Mouse (Mus musculus) limb, embryonic 15.5 days (tissue): Measurements from ENCODE around the gene Gm7138. TPM values are rescaled to one million over a fixed set of nuclear protein-coding genes. Genes with fewer than 3 reads are reported as not detected.
"Not testable (repeated sequence)": the region's sequence is repeated elsewhere in the genome, so short reads cannot be mapped to it uniquely, and the experiment has no call there.

Experiments
- ATAC-seq: fragments of 200-750 bp; cut with Nextera tagmentation; 2 replicates; pipeline ENCODE4 v1.8.0; 2017; ENCODE audit warnings: low read depth, moderate TSS enrichment; ENCODE audit not compliant: insufficient number of reproducible peaks, low FRiP score, low TSS enrichment
- H3K27ac ChIP-seq: fragments of 300-500 bp; sonication (generic); 2 replicates; pipeline ENCODE4 v1.5.1; 2015; ENCODE audit warnings: moderate library complexity, mild to moderate bottlenecking, inconsistent platforms
- H3K27me3 ChIP-seq: fragments of 300-500 bp; sonication (generic); 2 replicates; pipeline ENCODE4 v1.6.1; 2015; ENCODE audit warnings: inconsistent platforms
- H3K36me3 ChIP-seq: fragments of 300-500 bp; sonication (generic); 2 replicates; pipeline ENCODE4 v1.6.1; 2015; ENCODE audit warnings: inconsistent platforms
- H3K4me1 ChIP-seq: fragments of 300-500 bp; sonication (generic); 2 replicates; pipeline ENCODE4 v1.6.1; 2015; ENCODE audit warnings: inconsistent platforms
- H3K4me2 ChIP-seq: fragments of 300-500 bp; sonication (generic); 2 replicates; pipeline ENCODE4 v1.6.1; 2015; ENCODE audit warnings: mild to moderate bottlenecking, inconsistent platforms
- H3K4me3 ChIP-seq: fragments of 300-500 bp; sonication (generic); 2 replicates; pipeline ENCODE4 v1.5.1; 2015; ENCODE audit warnings: mild to moderate bottlenecking, inconsistent platforms
- H3K9ac ChIP-seq: fragments of 300-500 bp; sonication (generic); 2 replicates; pipeline ENCODE4 v1.6.1; 2015; ENCODE audit warnings: inconsistent platforms
- H3K9me3 ChIP-seq: fragments of 300-500 bp; sonication (generic); 2 replicates; pipeline ENCODE4 v1.6.1; 2016; ENCODE audit warnings: inconsistent platforms
- WGBS: fragments of 180-500 bp; shearing (Covaris S2); methylation state at CpG from one replicate; pipeline ENCODE4 v1.1.7; 2015; 5-methylcytosine and 5-hydroxymethylcytosine counted together
- polyA plus RNA-seq: library from polyadenylated mRNA; unstranded; fragments of >200 nt; fragmentation: Nextera tagmentation; extraction: Ambion mirVana; gene quantifications from 2 replicates; pipeline ENCODE4 v1.2.1, GENCODE M21; 2015

The Gm7138 gene
- polyA plus RNA-seq, 1 experiment from 2014 or later = not detected

- not testable (repeated sequence) for H3K9me3 ChIP-seq, H3K4me3 ChIP-seq, H3K4me2 ChIP-seq, ATAC-seq, H3K27me3 ChIP-seq, H3K9ac ChIP-seq, H3K36me3 ChIP-seq, H3K27ac ChIP-seq, H3K4me1 ChIP-seq
- 33% methylated on average over 1 of the region's 1 CpGs for WGBS
Observed at GRCm38 (mm10) chr10:77787876-77788275, 11.1 kb upstream of the Gm7138 start, which contains the start of gene Gm7137. Gene Gm7137, minus strand, starts transcription at chr10:77788200.

GRCm38 (mm10) chr10:77783396-77783795 lies 6.7 kb upstream of the Gm7138 start:
- not testable (repeated sequence) for H3K9me3 ChIP-seq, H3K4me3 ChIP-seq, ATAC-seq, H3K4me2 ChIP-seq, H3K9ac ChIP-seq, H3K4me1 ChIP-seq, H3K27me3 ChIP-seq, H3K27ac ChIP-seq, H3K36me3 ChIP-seq
- WGBS = 95% methylated on average over 3 of the region's 3 CpGs

DNA sequence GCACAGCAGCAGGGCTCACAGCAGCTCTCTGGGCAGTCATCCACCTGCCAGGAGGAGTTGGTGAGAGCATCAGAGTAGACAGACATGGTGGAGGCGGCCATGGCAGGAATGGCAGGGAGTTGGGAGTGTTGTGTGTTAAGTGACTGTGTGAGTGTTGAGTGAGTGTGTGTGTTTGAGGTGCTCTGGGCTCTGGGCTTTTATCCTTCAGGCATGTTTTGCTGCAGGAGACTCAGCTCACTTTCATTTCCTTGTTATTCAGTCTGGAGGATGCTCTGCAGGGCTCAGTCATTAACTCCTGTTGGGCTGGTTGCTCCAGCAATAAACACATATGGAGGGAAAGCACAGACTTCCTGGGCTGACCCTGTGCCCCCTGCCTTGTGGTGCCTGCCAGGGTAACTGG lies 5.7 kb upstream of the Gm7138 start, which contains the start of gene Gm3250:
Gm3250 (minus strand) TSS at position 101 of the 400 bp plus-strand sequence.
- H3K9ac ChIP-seq, H3K4me1 ChIP-seq, H3K4me2 ChIP-seq, H3K9me3 ChIP-seq, H3K27ac ChIP-seq, H3K4me3 ChIP-seq, H3K27me3 ChIP-seq, H3K36me3 ChIP-seq, ATAC-seq: not testable (repeated sequence)
- WGBS = 83% methylated on average over 1 of the region's 1 CpGs

GRCm38 (mm10) chr10:77772142-77772541 lies 4.6 kb downstream of the Gm7138 start:
- H3K9ac ChIP-seq, H3K4me3 ChIP-seq, H3K4me2 ChIP-seq, H3K27ac ChIP-seq, H3K9me3 ChIP-seq, ATAC-seq, H3K27me3 ChIP-seq, H3K4me1 ChIP-seq, H3K36me3 ChIP-seq: not testable (repeated sequence)
- WGBS = 76% methylated on average over 2 of the region's 3 CpGs

DNA sequence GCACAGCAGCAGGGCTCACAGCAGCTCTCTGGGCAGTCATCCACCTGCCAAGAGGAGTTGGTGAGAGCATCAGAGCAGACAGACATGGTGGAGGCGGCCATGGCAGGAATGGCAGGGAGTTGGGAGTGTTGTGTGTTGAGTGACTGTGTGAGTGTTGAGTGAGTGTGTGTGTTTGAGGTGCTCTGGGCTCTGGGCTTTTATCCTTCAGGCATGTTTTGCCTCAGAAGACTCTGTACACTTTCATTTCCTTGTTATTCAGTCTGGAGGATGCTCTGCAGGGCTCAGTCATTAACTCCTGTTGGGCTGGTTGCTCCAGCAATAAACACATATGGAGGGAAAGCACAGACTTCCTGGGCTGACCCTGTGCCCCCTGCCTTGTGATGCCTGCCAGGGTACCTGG lies 5.5 kb downstream of the Gm7138 start, which contains the start of gene Gm3238:
Gm3238 (minus strand) TSS at position 101 of the 400 bp plus-strand sequence.
- not testable (repeated sequence) for H3K4me2 ChIP-seq, H3K9me3 ChIP-seq, H3K36me3 ChIP-seq, H3K27me3 ChIP-seq, H3K27ac ChIP-seq, H3K9ac ChIP-seq, H3K4me1 ChIP-seq, ATAC-seq, H3K4me3 ChIP-seq
- 55% methylated on average over 1 of the region's 1 CpGs for WGBS

DNA sequence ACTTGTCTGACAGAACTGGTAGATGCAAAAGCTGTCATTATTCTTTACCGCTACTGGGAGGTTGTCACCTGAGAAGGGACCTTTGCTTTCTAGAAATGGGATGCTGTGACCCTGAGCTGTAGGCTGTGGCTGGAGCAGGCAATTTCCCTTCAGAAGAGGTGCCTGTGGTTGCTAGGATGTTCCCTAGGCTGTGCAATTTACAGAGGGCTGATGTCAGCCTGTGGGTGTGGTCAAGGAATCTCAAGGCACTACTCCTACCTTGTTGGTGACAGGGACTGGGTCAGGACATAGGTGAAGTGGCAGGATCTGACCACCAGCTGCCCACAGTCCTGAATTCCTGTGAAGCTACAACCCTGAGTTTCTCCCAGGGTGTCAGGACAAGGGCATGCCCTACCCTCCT lies 7.0 kb downstream of the Gm7138 start:
- Histone ChIP-seq H3K4me1 (no peaks in the 10 kb centered on the region), H3K9ac (no peak overlapping the region), H3K27me3 (no peaks in the 10 kb centered on the region), H3K4me2 (no peak overlapping the region), H3K27ac (no peak overlapping the region), H3K9me3 (no peaks in the 10 kb centered on the region), H3K4me3 (no peak overlapping the region), H3K36me3 (no peaks in the 10 kb centered on the region)
- WGBS = 63% methylated on average over 1 of the region's 1 CpGs
- ATAC-seq = no peak

DNA sequence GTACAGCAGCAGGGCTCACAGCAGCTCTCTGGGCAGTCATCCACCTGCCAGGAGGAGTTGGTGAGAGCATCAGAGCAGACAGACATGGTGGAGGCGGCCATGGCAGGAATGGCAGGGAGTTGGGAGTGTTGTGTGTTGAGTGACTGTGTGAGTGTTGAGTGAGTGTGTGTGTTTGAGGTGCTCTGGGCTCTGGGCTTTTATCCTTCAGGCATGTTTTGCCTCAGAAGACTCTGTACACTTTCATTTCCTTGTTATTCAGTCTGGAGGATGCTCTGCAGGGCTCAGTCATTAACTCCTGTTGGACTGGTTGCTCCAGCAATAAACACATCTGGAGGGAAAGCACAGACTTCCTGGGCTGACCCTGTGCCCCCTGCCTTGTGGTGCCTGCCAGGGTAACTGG lies 17.2 kb downstream of the Gm7138 start, which contains the start of gene Gm3233:
Gm3233 (minus strand) TSS at position 101 of the 400 bp plus-strand sequence.
- 57% methylated on average over 1 of the region's 1 CpGs for WGBS
- ATAC-seq, H3K36me3 ChIP-seq, H3K4me3 ChIP-seq, H3K27ac ChIP-seq, H3K9ac ChIP-seq, H3K4me2 ChIP-seq, H3K27me3 ChIP-seq, H3K4me1 ChIP-seq, H3K9me3 ChIP-seq: not testable (repeated sequence)

DNA sequence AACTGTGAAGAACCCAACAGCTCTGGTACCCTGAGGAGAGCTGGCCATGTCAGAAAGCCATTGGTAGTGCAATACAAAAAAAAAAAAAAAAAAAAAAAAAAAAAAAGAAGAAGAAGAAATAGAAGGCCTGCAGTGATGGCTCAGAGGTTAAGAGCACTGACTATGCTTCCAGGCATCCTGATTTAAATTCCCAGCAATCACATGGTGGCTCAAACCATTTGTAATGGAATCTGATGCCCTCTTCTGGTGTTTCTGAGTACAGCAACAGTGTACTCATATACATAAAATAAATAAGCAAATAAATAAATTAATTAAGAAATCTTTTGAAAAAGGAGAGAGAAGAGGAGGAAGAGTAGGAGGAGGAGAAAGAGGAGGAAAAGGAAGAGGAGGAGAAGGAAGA lies 23.3 kb downstream of the Gm7138 start:
- Histone ChIP-seq H3K36me3 (no peaks in the 10 kb centered on the region), H3K4me3 (no peak overlapping the region), H3K27ac (no peak overlapping the region), H3K9me3 (no peaks in the 10 kb centered on the region), H3K4me2 (no peak overlapping the region), H3K27me3 (no peaks in the 10 kb centered on the region), H3K4me1 (no peaks in the 10 kb centered on the region), H3K9ac (no peak overlapping the region)
- no peak for ATAC-seq

- not testable (repeated sequence) for ATAC-seq
- WGBS = 61% methylated on average over 3 of the region's 3 CpGs
Observed at GRCm38 (mm10) chr10:77752312-77752711, 24.4 kb downstream of the Gm7138 start.

GRCm38 (mm10) chr10:77751254-77751653 lies 25.5 kb downstream of the Gm7138 start, which contains the start of gene Gm9736:
Gene Gm9736, minus strand, starts transcription at chr10:77751354.
- H3K9me3 ChIP-seq, H3K27me3 ChIP-seq, H3K4me3 ChIP-seq, H3K36me3 ChIP-seq, H3K4me2 ChIP-seq, H3K4me1 ChIP-seq, ATAC-seq, H3K27ac ChIP-seq, H3K9ac ChIP-seq: not testable (repeated sequence)
- WGBS = 50% methylated on average over 1 of the region's 1 CpGs

More at GRCm38 (mm10) chr10:77752312-77752711, 24.4 kb downstream of the Gm7138 start:
- H3K4me2 ChIP-seq, H3K4me1 ChIP-seq, H3K4me3 ChIP-seq, H3K36me3 ChIP-seq, H3K9ac ChIP-seq, H3K9me3 ChIP-seq, H3K27ac ChIP-seq, H3K27me3 ChIP-seq: not testable (repeated sequence)

GRCm38 (mm10) chr10:77750686-77751085 lies 26.1 kb downstream of the Gm7138 start:
- not testable (repeated sequence) for H3K36me3 ChIP-seq, H3K27ac ChIP-seq, H3K4me2 ChIP-seq, H3K27me3 ChIP-seq, H3K9me3 ChIP-seq, ATAC-seq, H3K4me1 ChIP-seq, H3K9ac ChIP-seq, H3K4me3 ChIP-seq
- WGBS = 75% methylated on average over 1 of the region's 1 CpGs

GRCm38 (mm10) chr10:77741924-77742688 lies 34.6 kb downstream of the Gm7138 start, which contains the start of gene Gm18596:
Gene Gm18596, minus strand, starts transcription at chr10:77742638.
- WGBS = 37% methylated on average over 5 of the region's 5 CpGs
- not testable (repeated sequence) for H3K4me3 ChIP-seq

More at GRCm38 (mm10) chr10:77741924-77742688, 34.6 kb downstream of the Gm7138 start, which contains the start of gene Gm18596:
- H3K9me3 ChIP-seq, H3K4me1 ChIP-seq, ATAC-seq, H3K4me2 ChIP-seq, H3K27ac ChIP-seq, H3K36me3 ChIP-seq, H3K9ac ChIP-seq, H3K27me3 ChIP-seq: not testable (repeated sequence)
